Mouse (Mus musculus) CH12.LX (cell line): ENCODE measurements at regions not wholly inside any gene's neighbourhood (a gene's known extent, or its start where the extent isn't known, plus 50 kb on each side); places are given as distances from the start of the nearest gene placed in this dataset.

ENCODE experiments used
- DNase-seq: peaks from one replicate; pipeline ENCODE4 v3.0.0-alpha.2; 2013; ENCODE audit errors: extremely low read depth
- H3K27ac ChIP-seq: 2 replicates; pipeline ENCODE4 v1.5.1; 2012; ENCODE audit warnings: low read depth, mild to moderate bottlenecking, control low read depth, moderate library complexity; ENCODE audit not compliant: insufficient read depth
- H3K27me3 ChIP-seq: replicated peaks from 2 replicates; pipeline ENCODE3; 2012; ENCODE audit warnings: inconsistent platforms
- H3K36me3 ChIP-seq, 2 experiments: replicated peaks in 1 of 2; 2 replicates each; pipeline versions ENCODE3 to v1.6.1; 2012; ENCODE audit warnings: inconsistent platforms in 1 of 2, low read length in 1 of 2, mild to moderate bottlenecking in 1 of 2, mixed read lengths in 1 of 2, moderate library complexity in 1 of 2; ENCODE audit not compliant: control insufficient read depth in 1 of 2, insufficient read depth in 1 of 2
- H3K4me1 ChIP-seq, 2 experiments: 2 replicates each; pipeline ENCODE4 v1.6.1; 2012; ENCODE audit warnings: inconsistent platforms in 1 of 2, moderate library complexity in 1 of 2; ENCODE audit not compliant: insufficient read depth in 2 of 2, control insufficient read depth in 1 of 2
- H3K4me2 ChIP-seq: 2 replicates; pipeline ENCODE4 v1.6.1; 2012; ENCODE audit warnings: low read depth, mild to moderate bottlenecking, control low read depth; ENCODE audit not compliant: poor library complexity, insufficient read depth, severe bottlenecking
- H3K4me3 ChIP-seq, 3 experiments: fragments of 150-350 bp in 1 of 3; sonication (generic) in 1 of 3; replicated peaks in 1 of 3; 2 replicates each; pipeline versions ENCODE3 to v1.5.1; 2011 to 2012; ENCODE audit warnings: low read depth in 2 of 3, low read length in 2 of 3, mild to moderate bottlenecking in 2 of 3, moderate library complexity in 2 of 3, control low read depth in 1 of 3, improper control_type of control experiment in 1 of 3, inconsistent platforms in 1 of 3, mixed read lengths in 1 of 3; ENCODE audit not compliant: poor library complexity in 1 of 3
- H3K79me2 ChIP-seq: replicated peaks from 2 replicates; pipeline ENCODE4 v1.6.1; 2012; ENCODE audit warnings: mild to moderate bottlenecking, moderate library complexity; ENCODE audit not compliant: control insufficient read depth, poor library complexity, insufficient read depth, severe bottlenecking; ENCODE audit errors: extremely low read depth
- H3K9ac ChIP-seq: 2 replicates; pipeline ENCODE4 v1.6.1; 2012; ENCODE audit warnings: low read depth, mild to moderate bottlenecking, control low read depth, moderate library complexity; ENCODE audit not compliant: insufficient read depth
- H3K9me3 ChIP-seq: replicated peaks from 2 replicates; pipeline ENCODE3; 2012; ENCODE audit warnings: low read length, inconsistent platforms, mixed read lengths
- BHLHE40 ChIP-seq: IDR thresholded peaks from 2 replicates; pipeline ENCODE4 v1.6.1; 2011; ENCODE audit warnings: mild to moderate bottlenecking, low read depth, low read length, improper control_type of control experiment
- CHD2 ChIP-seq: IDR thresholded peaks from 2 replicates; pipeline ENCODE4 v1.6.1; 2011; ENCODE audit warnings: low read length, improper control_type of control experiment
- CTCF ChIP-seq, 2 experiments: IDR thresholded peaks in 1 of 2; conservative IDR thresholded peaks in 1 of 2; 2 replicates each; pipeline ENCODE4 v1.5.1; 2011 to 2012; ENCODE audit warnings: low read depth in 2 of 2, low read length in 2 of 2, improper control_type of control experiment in 1 of 2, inconsistent platforms in 1 of 2, mild to moderate bottlenecking in 1 of 2, moderate library complexity in 1 of 2
- ELF1 ChIP-seq: IDR thresholded peaks from 2 replicates; pipeline ENCODE4 v1.6.1; 2014; ENCODE audit warnings: low read depth, mild to moderate bottlenecking, inconsistent platforms, low read length, improper control_type of control experiment
- EP300 ChIP-seq: IDR thresholded peaks from 2 replicates; pipeline ENCODE4 v1.6.1; 2011; ENCODE audit warnings: low read length, improper control_type of control experiment
- GABPA ChIP-seq: IDR thresholded peaks from 2 replicates; pipeline ENCODE4 v1.6.1; 2012; ENCODE audit warnings: low read depth, low read length, improper control_type of control experiment, inconsistent platforms; ENCODE audit not compliant: insufficient replicate concordance
- HCFC1 ChIP-seq: IDR thresholded peaks from 2 replicates; pipeline ENCODE4 v1.6.1; 2012; ENCODE audit warnings: low read depth, mild to moderate bottlenecking, inconsistent platforms, low read length, improper control_type of control experiment
- IRF4 ChIP-seq: IDR thresholded peaks from 2 replicates; pipeline ENCODE4 v1.6.1; 2014; ENCODE audit warnings: low read depth, mild to moderate bottlenecking, inconsistent platforms, low read length, improper control_type of control experiment
- JUN ChIP-seq: IDR thresholded peaks from 2 replicates; pipeline ENCODE4 v1.6.1; 2011; ENCODE audit warnings: low read depth, mild to moderate bottlenecking, low read length, improper control_type of control experiment, moderate library complexity; ENCODE audit not compliant: insufficient read depth
- JUND ChIP-seq: conservative IDR thresholded peaks from 2 replicates; pipeline ENCODE4 v1.6.1; 2011; ENCODE audit warnings: low read depth, low read length, improper control_type of control experiment
- KAT2A ChIP-seq: IDR thresholded peaks from 2 replicates; pipeline ENCODE4 v1.6.1; 2012; ENCODE audit warnings: low read length, improper control_type of control experiment, inconsistent platforms; ENCODE audit not compliant: insufficient replicate concordance
- MAFK ChIP-seq: IDR thresholded peaks from 2 replicates; pipeline ENCODE4 v1.6.1; 2011; ENCODE audit warnings: low read length, improper control_type of control experiment; ENCODE audit not compliant: insufficient replicate concordance
- MAZ ChIP-seq: IDR thresholded peaks from 2 replicates; pipeline ENCODE4 v1.6.1; 2012; ENCODE audit warnings: low read depth, mild to moderate bottlenecking, inconsistent platforms, low read length, improper control_type of control experiment, moderate library complexity
- NRF1 ChIP-seq: IDR thresholded peaks from 2 replicates; pipeline ENCODE4 v1.6.1; 2014; ENCODE audit warnings: low read depth, mild to moderate bottlenecking, inconsistent platforms, low read length, improper control_type of control experiment, moderate library complexity
- POLR2A ChIP-seq: IDR thresholded peaks from 2 replicates; pipeline ENCODE4 v1.6.1; 2011; ENCODE audit warnings: low read depth, mild to moderate bottlenecking, improper control_type of control experiment, low read length
- RAD21 ChIP-seq: IDR thresholded peaks from 2 replicates; pipeline ENCODE4 v1.6.1; 2011; ENCODE audit warnings: low read depth, mild to moderate bottlenecking, low read length, improper control_type of control experiment, moderate library complexity
- RCOR1 ChIP-seq: conservative IDR thresholded peaks from 2 replicates; pipeline ENCODE4 v1.6.1; 2012; ENCODE audit warnings: low read depth, mild to moderate bottlenecking, inconsistent platforms, low read length, improper control_type of control experiment
- SMC3 ChIP-seq: IDR thresholded peaks from 2 replicates; pipeline ENCODE4 v1.6.1; 2011; ENCODE audit warnings: low read depth, low read length, improper control_type of control experiment
- dilution Hi-C: fragments of 300-500 bp; cut with MboI; formaldehyde crosslinking; loops from 2 replicates; pipeline ENCODE4 v1.14.3; 2020; ENCODE audit warnings: low sequenced_read_pairs; ENCODE audit not compliant: extremely low pct_unique_long_range_greater_than_20kb, extremely low pct_ligation_motif_present
- in situ Hi-C: fragments of 300-500 bp; cut with MboI; formaldehyde crosslinking; loops from 3 replicates; pipeline ENCODE4 v1.14.3; 2019; ENCODE audit warnings: low sequenced_read_pairs, low pct_ligation_motif_present, low pct_unique_long_range_greater_than_20kb, mixed read lengths

- no peaks in the 10 kb centered on the region for H3K36me3 ChIP-seq
- no peaks in the 10 kb centered on the region for H3K4me1 ChIP-seq
- no peaks in the 10 kb centered on the region for H3K79me2 ChIP-seq
- DNase-seq = no peak
- H3K27ac ChIP-seq = no peak overlapping the region
- in situ Hi-C loops = no loop called here
- no peaks in the 10 kb centered on the region for H3K27me3 ChIP-seq
- no peak overlapping the region for H3K9ac ChIP-seq
- TF ChIP-seq HCFC1 (no peak), RAD21 (no peak), ELF1 (no peak), MAZ (no peak), MAFK (no peak), BHLHE40 (no peak), SMC3 (no peak), EP300 (no peak)
- dilution Hi-C loops = no loop called here
- H3K4me2 ChIP-seq = no peak overlapping the region; the same call in 1 of the 2 replicates
- H3K4me3 ChIP-seq = no peak overlapping the region
- no peaks in the 10 kb centered on the region for H3K9me3 ChIP-seq
Observed at GRCm38 (mm10) chr12:32724451-32725188, 94.7 kb upstream of the Nampt start.

GRCm38 (mm10) chr12:32727539-32727938, 91.8 kb upstream of the Nampt start:
- H3K9me3 ChIP-seq = peaks cover 3% of the 10 kb centered on the region
- in situ Hi-C loops = no loop called here

More at GRCm38 (mm10) chr12:32727539-32727938, 91.8 kb upstream of the Nampt start:
- Histone ChIP-seq H3K4me2 (no peak overlapping the region), H3K4me1 (peaks cover 0 to 3% of the 10 kb centered on the region in 2 experiments; a peak in 1 of 4 replicates), H3K79me2 (no peaks in the 10 kb centered on the region), H3K27ac (no peak overlapping the region), H3K27me3 (no peaks in the 10 kb centered on the region), H3K36me3 (no peaks in the 10 kb centered on the region), H3K9ac (no peak overlapping the region), H3K4me3 (no peak overlapping the region)
- peak; percentile 13 for DNase-seq
- dilution Hi-C loops = no loop called here
- TF ChIP-seq HCFC1 (no peak), KAT2A (no peak), ELF1 (no peak), IRF4 (no peak), JUND (no peak), MAFK (no peak), JUN (no peak), NRF1 (no peak), CTCF (conservative IDR thresholded peaks at IDR 0.05 in 1 of 2, IDR thresholded peaks at IDR 0.05 in 1 of 2; ENCODE audit: low read depth in 2 of 2, low read length in 2 of 2) (peak in 1 of 2 experiments; percentile 50; a peak in 2 of 4 replicates), GABPA (no peak), RAD21 (peak; percentile 55), RCOR1 (no peak), SMC3 (peak; percentile 48), CHD2 (no peak), POLR2A (no peak), MAZ (no peak)
